Comparison of ENCODE assay signal across 7 mouse cellular contexts in the genomic region with DNA sequence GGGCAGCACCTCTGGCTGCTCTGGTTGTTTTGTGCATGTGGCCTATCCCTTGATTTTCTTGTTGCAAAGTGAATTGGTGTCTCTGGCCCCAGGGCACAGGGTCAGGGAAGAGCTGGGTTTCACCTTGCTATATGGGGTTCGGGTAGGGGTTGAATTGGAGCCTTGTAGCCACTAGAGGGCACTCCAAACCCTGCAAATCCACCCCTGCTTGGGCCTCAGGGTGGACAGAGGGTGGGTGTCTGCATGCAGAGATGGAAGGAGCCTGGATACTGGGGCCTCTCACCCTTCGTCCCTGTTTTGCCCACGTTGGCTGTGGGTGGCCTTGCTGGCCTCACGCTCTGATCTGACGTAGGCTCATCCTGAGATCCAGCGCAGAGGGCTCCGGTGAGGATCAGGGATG. TPM values are rescaled to one million over a fixed set of nuclear protein-coding genes. Genes with fewer than 3 reads are reported as not detected.
DNase-seq lines count a peak whose midpoint lies in the region; ATAC-seq and TF ChIP-seq lines count a peak whose summit lies in the region.

No protein-coding gene starts in this region.

- ATAC-seq in G1E (ENCODE audit: extremely low read depth, insufficient number of reproducible peaks, low FRiP score, poor library complexity, severe bottlenecking), result 0 out of 2 replicates have a peak, but pooled peaks have one; percentile 16

- peak; percentile 82 for TF ChIP-seq CTCF in G1E (IDR thresholded peaks at IDR 0.05; ENCODE audit: low read depth, low read length)
- peak; percentile 64 for TF ChIP-seq CTCF in embryonic fibroblast, embryonic 13.5 days (IDR thresholded peaks at IDR 0.05; ENCODE audit: borderline replicate concordance, insufficient read depth, low read length)

- H3K4me3 ChIP-seq in G1E (ENCODE audit: low read depth, low read length), result peak overlapping the region; percentile 8; the same call in 1 of the 2 replicates
- no peak overlapping the region for H3K4me3 ChIP-seq in embryonic fibroblast, embryonic 13.5 days (ENCODE audit: insufficient read depth, low read length)

- peaks cover 26% of the 10 kb centered on the region for H3K27me3 ChIP-seq in G1E (ENCODE audit: insufficient read depth, low read length)

- peaks cover 62% of the 10 kb centered on the region for H3K4me1 ChIP-seq in G1E (ENCODE audit: insufficient read depth, low read depth, low read length)
- 0 out of 2 replicates have a peak, but pooled peaks cover 6% of the 10 kb centered on the region for H3K4me1 ChIP-seq in embryonic fibroblast, embryonic 13.5 days (ENCODE audit: control insufficient read depth, insufficient read depth, low read length)

- no peaks in the 10 kb centered on the region for H3K9me3 ChIP-seq in G1E (replicated peaks)

- peak; percentile 75 for DNase-seq in G1E (ENCODE audit: low spot score)
- peak; percentile 84 for DNase-seq in brain, adult 2 months (ENCODE audit: low read depth, low spot score)
- DNase-seq in heart, postnatal 4 days, result peak; percentile 78
- DNase-seq in layer of hippocampus, adult 9-10 months (ENCODE audit: low spot score), result peak; percentile 46
- DNase-seq in lung, postnatal 10 days, result peak; percentile 78
- peak; percentile 89 for DNase-seq in retina, postnatal 1 day

- H3K36me3 ChIP-seq in G1E (replicated peaks), result no peaks in the 10 kb centered on the region

- no peak overlapping the region for H3K27ac ChIP-seq in embryonic fibroblast, embryonic 13.5 days (ENCODE audit: insufficient read depth, low read length)

- TF ChIP-seq POLR2A in embryonic fibroblast, embryonic 13.5 days (IDR thresholded peaks at IDR 0.05; ENCODE audit: low read depth, low read length), result no peak

RNA-seq across cellular contexts. Expression of gene Rpn1, which starts 28.9 kb away (rescaled TPM):
- 164 and 172 TPM in 2 replicates for total RNA-seq in G1E (2014; fragmentation: Nextera tagmentation)
- 156 and 179 TPM in 2 replicates for total RNA-seq in G1E (2017)
- 44.5 and 49.1 TPM in 2 replicates for polyA plus RNA-seq in G1E (2012)
- 336 and 384 TPM in 2 replicates for polyA plus RNA-seq in embryonic fibroblast, embryonic 13.5 days (2011; ENCODE audit: insufficient read length, low read depth, missing spikeins)
- total RNA-seq in heart, postnatal 4 days (2021), result 100 to 1,000 TPM; 128 to 130 TPM
